Mouse (Mus musculus): ENCODE measurements around the gene Fam69b. TPM values are rescaled to one million over a fixed set of nuclear protein-coding genes. Genes with fewer than 3 reads are reported as not detected.

Fam69b gene
- total and polyA plus RNA-seq, 2 experiments from 2014 or later, result 155 to 261 TPM

- Histone ChIP-seq H3K4me3 (ENCODE audit: low read depth, low read length) (no peak overlapping the region), H3K4me1 (ENCODE audit: insufficient read depth, low read length) (no peaks in the 10 kb centered on the region), H3K9ac (replicated peaks; ENCODE audit: low read length, poor library complexity, severe bottlenecking) (no peak overlapping the region), H3K27ac (ENCODE audit: low read depth, low read length) (no peak overlapping the region), H3K9me3 (ENCODE audit: low read length) (no peaks in the 10 kb centered on the region), H3K4me2 (ENCODE audit: low read depth, low read length, poor library complexity, severe bottlenecking) (no peak overlapping the region), H3K36me3 (ENCODE audit: insufficient read depth, low read length) (no peaks in the 10 kb centered on the region), H3K27me3 (ENCODE audit: insufficient read depth, low read length) (no peaks in the 10 kb centered on the region)
- DNase-seq (ENCODE audit: low spot score) (no peak), ATAC-seq (ENCODE audit: low FRiP score) (no peak)
- no peak for TF ChIP-seq CTCF (IDR thresholded peaks at IDR 0.05)
- WGBS, result 79% methylated on average over 5 of the region's 5 CpGs
Observed at GRCm38 (mm10) chr2:26614903-26615302, 13.4 kb upstream of the Fam69b start.

- H3K4me1 ChIP-seq (ENCODE audit: insufficient read depth, low read length), result no peaks in the 10 kb centered on the region
- H3K9ac ChIP-seq (replicated peaks; ENCODE audit: low read length, poor library complexity, severe bottlenecking), result no peak overlapping the region
- no peak overlapping the region for H3K27ac ChIP-seq (ENCODE audit: low read depth, low read length)
- DNase-seq (ENCODE audit: low spot score) (no peak), ATAC-seq (ENCODE audit: low FRiP score) (no peak)
- H3K36me3 ChIP-seq (ENCODE audit: insufficient read depth, low read length), result no peaks in the 10 kb centered on the region
- no peaks in the 10 kb centered on the region for H3K9me3 ChIP-seq (ENCODE audit: low read length)
- 86% methylated on average over 4 of the region's 4 CpGs for WGBS
- H3K4me3 ChIP-seq (ENCODE audit: low read depth, low read length), result no peak overlapping the region
- no peaks in the 10 kb centered on the region for H3K27me3 ChIP-seq (ENCODE audit: insufficient read depth, low read length)
- H3K4me2 ChIP-seq (ENCODE audit: low read depth, low read length, poor library complexity, severe bottlenecking), result no peak overlapping the region
- TF ChIP-seq CTCF (IDR thresholded peaks at IDR 0.05), result no peak
Observed at GRCm38 (mm10) chr2:26615459-26616124, 12.7 kb upstream of the Fam69b start.

GRCm38 (mm10) chr2:26617331-26617730, 10.9 kb upstream of the Fam69b start:
- Histone ChIP-seq H3K4me3 (ENCODE audit: low read depth, low read length) (no peak overlapping the region), H3K36me3 (ENCODE audit: insufficient read depth, low read length) (no peaks in the 10 kb centered on the region), H3K4me2 (ENCODE audit: low read depth, low read length, poor library complexity, severe bottlenecking) (no peak overlapping the region), H3K9ac (replicated peaks; ENCODE audit: low read length, poor library complexity, severe bottlenecking) (no peak overlapping the region), H3K27me3 (ENCODE audit: insufficient read depth, low read length) (no peaks in the 10 kb centered on the region), H3K27ac (ENCODE audit: low read depth, low read length) (no peak overlapping the region), H3K4me1 (ENCODE audit: insufficient read depth, low read length) (no peaks in the 10 kb centered on the region), H3K9me3 (ENCODE audit: low read length) (no peaks in the 10 kb centered on the region)
- ATAC-seq (ENCODE audit: low FRiP score) (no peak), DNase-seq (ENCODE audit: low spot score) (no peak)
- TF ChIP-seq CTCF (IDR thresholded peaks at IDR 0.05), result no peak
- 83% methylated on average over 6 of the region's 6 CpGs for WGBS

GRCm38 (mm10) chr2:26617928-26618327, 10.3 kb upstream of the Fam69b start:
- no peak overlapping the region for H3K27ac ChIP-seq (ENCODE audit: low read depth, low read length)
- no peaks in the 10 kb centered on the region; the same call in 1 of the 2 replicates for H3K4me1 ChIP-seq (ENCODE audit: insufficient read depth, low read length)
- no peak for TF ChIP-seq CTCF (IDR thresholded peaks at IDR 0.05)
- H3K4me2 ChIP-seq (ENCODE audit: low read depth, low read length, poor library complexity, severe bottlenecking), result no peak overlapping the region
- H3K9ac ChIP-seq (replicated peaks; ENCODE audit: low read length, poor library complexity, severe bottlenecking), result no peak overlapping the region
- no peak overlapping the region for H3K4me3 ChIP-seq (ENCODE audit: low read depth, low read length)
- no peaks in the 10 kb centered on the region for H3K36me3 ChIP-seq (ENCODE audit: insufficient read depth, low read length)
- H3K9me3 ChIP-seq (ENCODE audit: low read length), result no peaks in the 10 kb centered on the region
- H3K27me3 ChIP-seq (ENCODE audit: insufficient read depth, low read length), result no peaks in the 10 kb centered on the region
- 57% methylated on average over 7 of the region's 7 CpGs for WGBS
- no peak for DNase-seq (ENCODE audit: low spot score)
- ATAC-seq (ENCODE audit: low FRiP score), result no peak

GRCm38 (mm10) chr2:26621246-26621645, 7.0 kb upstream of the Fam69b start:
- no peak overlapping the region for H3K9ac ChIP-seq (replicated peaks; ENCODE audit: low read length, poor library complexity, severe bottlenecking)
- H3K4me2 ChIP-seq (ENCODE audit: low read depth, low read length, poor library complexity, severe bottlenecking), result no peak overlapping the region
- H3K9me3 ChIP-seq (ENCODE audit: low read length), result no peaks in the 10 kb centered on the region
- 48% methylated on average over 2 of the region's 2 CpGs for WGBS
- no peaks in the 10 kb centered on the region for H3K27me3 ChIP-seq (ENCODE audit: insufficient read depth, low read length)
- H3K4me1 ChIP-seq (ENCODE audit: insufficient read depth, low read length), result no peaks in the 10 kb centered on the region; the same call in 1 of the 2 replicates
- no peaks in the 10 kb centered on the region for H3K36me3 ChIP-seq (ENCODE audit: insufficient read depth, low read length)
- H3K4me3 ChIP-seq (ENCODE audit: low read depth, low read length), result no peak overlapping the region
- TF ChIP-seq CTCF (IDR thresholded peaks at IDR 0.05), result no peak
- no peak overlapping the region for H3K27ac ChIP-seq (ENCODE audit: low read depth, low read length)
- ATAC-seq (ENCODE audit: low FRiP score) (no peak), DNase-seq (ENCODE audit: low spot score) (no peak)

GRCm38 (mm10) chr2:26622984-26623383, 5.3 kb upstream of the Fam69b start:
- no peaks in the 10 kb centered on the region for H3K27me3 ChIP-seq (ENCODE audit: insufficient read depth, low read length)
- no peak for DNase-seq (ENCODE audit: low spot score)

More at GRCm38 (mm10) chr2:26622984-26623383, 5.3 kb upstream of the Fam69b start:
- no peak for ATAC-seq (ENCODE audit: low FRiP score)
- H3K9ac ChIP-seq (replicated peaks; ENCODE audit: low read length, poor library complexity, severe bottlenecking), result no peak overlapping the region
- TF ChIP-seq CTCF (IDR thresholded peaks at IDR 0.05), result no peak
- WGBS, result 56% methylated on average over 5 of the region's 5 CpGs
- no peak overlapping the region for H3K4me3 ChIP-seq (ENCODE audit: low read depth, low read length)
- H3K4me2 ChIP-seq (ENCODE audit: low read depth, low read length, poor library complexity, severe bottlenecking), result no peak overlapping the region
- peaks cover 3% of the 10 kb centered on the region for H3K4me1 ChIP-seq (ENCODE audit: insufficient read depth, low read length)
- no peaks in the 10 kb centered on the region for H3K36me3 ChIP-seq (ENCODE audit: insufficient read depth, low read length)
- no peak overlapping the region for H3K27ac ChIP-seq (ENCODE audit: low read depth, low read length)
- no peaks in the 10 kb centered on the region for H3K9me3 ChIP-seq (ENCODE audit: low read length)

All from midbrain, postnatal 0 days (tissue).